Mouse (Mus musculus) T-helper 1 cell (primary cell): ENCODE data around the gene Galnt2.

Source experiments
- in situ Hi-C: fragments of 300-600 bp; cut with MboI, MseI; formaldehyde crosslinking; loops from one replicate; pipeline ENCODE4 v1.15.1; 2025; ENCODE audit warnings: high pct_unique_total_duplicates

Gene Galnt2

DNA sequence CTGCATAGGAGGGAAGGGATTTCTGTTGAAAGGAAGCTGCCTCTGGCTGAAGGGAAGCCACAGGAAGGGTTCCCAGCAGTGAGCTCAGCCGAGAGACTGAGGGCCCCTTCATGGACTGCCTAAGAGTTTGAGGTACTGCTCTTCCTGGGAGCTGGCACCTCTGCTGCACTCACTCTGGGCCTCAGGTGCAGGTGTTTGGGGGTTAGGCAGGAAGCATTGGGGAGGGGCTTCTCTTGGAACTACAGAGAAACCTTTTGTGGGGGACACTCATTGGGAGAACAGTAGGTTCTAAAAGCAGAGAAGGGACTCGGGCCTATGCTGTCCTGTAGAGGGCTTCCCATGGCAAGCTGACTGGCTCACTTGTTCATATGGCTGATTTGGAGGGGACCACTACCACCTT is 3.3 kb downstream of the Galnt2 start:
- in situ Hi-C loops, result no loop called here

DNA sequence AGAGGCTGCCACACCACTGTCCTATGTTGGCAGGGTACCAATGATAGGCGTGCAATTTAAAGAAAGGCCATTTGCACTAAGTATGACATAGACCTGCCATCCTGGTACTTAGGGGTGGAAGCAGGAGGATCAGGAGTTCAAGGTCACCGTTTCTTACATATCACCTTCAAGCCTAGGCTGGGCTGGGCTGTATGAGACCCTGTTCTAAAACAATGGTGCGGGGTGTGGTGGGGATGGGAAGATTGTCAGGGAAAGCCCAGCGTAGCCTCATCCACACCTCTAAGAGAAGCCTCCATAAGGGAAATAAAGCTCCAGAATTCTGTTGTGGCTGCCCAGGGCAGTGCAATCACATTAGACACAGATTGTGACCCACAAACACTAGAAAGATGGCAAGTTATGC is 4.3 kb downstream of the Galnt2 start:
- in situ Hi-C loops, result no loop called here

DNA sequence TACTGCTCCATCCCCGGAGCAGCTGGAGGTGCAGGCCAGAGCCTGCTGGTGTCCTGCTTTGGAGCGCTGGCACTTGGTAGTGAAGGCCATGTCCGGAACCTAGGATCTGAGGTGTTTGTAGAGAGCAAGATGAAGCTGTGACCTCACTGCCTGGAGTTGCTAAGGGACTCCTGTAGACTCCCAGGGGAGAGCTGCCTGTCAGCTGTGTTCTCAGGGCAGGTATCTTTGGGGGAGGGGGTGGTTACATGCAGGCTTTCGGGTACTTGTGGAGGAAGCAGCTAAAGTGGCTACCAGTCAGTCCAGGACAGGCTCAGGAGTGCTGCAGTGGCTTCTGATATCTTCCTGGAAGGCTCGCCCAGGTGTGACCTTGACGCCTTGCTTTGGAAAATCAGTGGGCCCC is 8.2 kb downstream of the Galnt2 start:
- in situ Hi-C loops, result no loop called here

DNA sequence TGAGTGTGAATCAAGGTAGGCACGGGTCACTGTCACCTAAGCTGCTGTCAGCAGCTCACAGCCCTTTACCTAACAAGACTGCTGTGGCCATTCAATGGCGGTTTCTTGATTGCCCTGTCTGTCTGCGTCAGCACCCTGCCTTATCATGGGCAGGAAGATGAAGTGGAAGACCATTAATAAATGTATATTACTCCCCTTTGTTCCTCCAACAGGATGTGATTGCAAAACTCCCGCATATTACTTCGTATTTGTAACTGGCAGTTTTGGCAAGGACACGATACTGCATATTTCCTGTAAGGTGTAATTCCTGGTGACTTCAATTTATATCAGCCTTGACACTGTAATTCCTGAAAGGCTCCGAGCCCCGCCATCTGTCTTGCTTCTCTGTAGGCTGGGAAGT is 9.7 kb downstream of the Galnt2 start:
- in situ Hi-C loops, result no loop called here

DNA sequence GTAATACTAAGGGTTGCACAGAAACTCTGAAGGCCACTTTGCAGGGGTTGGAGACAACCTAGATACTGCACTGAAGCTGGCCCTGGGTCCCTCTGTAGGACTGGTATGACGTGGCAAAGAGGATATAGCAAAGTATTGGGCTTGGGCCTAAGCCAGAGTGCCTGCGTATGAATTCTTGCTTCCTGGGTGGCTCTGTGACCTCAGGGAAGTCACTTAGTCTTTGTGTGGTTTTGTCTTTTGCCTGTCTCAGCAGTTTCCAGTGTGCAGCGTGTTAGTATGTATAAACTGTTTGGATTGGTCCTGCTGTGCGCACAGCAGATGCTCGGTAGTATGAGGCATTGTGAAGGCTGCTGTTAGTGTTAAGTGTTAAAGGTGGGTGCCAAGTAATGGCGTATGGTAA is 11.0 kb downstream of the Galnt2 start:
- in situ Hi-C loops, result no loop called here

DNA sequence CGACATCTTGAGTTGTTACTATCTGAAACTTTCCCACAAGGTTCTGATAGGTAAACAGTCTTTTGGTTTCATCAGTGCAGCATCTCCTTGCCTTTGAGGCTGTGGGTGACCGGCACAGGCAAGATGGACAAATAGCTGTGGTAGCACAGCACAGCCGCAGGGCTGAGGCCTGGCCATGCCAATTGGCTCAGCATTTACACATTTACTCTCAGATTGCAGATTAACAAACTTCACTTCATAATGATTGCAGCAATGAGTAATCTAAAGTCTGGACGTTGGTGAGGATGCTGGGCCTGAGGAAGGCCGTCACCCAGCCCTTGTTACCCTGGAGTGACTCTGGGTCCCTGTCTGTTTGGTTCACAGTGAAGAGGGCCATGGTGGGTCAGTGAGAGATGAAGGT is 11.7 kb downstream of the Galnt2 start:
- in situ Hi-C loops, result no loop called here

DNA sequence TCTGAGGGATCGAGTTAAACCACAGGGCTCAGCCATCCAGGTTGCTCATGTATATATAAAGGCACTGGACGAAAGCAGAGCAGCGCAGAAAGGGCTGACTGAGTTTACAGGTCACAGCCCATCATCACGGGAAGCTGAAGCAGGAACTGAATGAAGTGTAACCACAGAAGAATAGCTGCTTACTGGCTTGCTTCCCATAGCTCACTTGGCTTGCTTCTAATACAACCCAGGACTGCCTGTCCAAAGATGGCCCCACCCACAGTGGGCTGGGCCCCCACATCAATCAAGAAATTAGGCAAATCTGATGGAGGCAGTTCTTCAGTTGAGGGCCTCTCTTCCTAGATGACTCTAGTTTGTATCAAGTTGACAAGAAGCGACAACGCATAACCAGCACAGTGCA is 16.4 kb downstream of the Galnt2 start:
- in situ Hi-C loops, result no loop called here

DNA sequence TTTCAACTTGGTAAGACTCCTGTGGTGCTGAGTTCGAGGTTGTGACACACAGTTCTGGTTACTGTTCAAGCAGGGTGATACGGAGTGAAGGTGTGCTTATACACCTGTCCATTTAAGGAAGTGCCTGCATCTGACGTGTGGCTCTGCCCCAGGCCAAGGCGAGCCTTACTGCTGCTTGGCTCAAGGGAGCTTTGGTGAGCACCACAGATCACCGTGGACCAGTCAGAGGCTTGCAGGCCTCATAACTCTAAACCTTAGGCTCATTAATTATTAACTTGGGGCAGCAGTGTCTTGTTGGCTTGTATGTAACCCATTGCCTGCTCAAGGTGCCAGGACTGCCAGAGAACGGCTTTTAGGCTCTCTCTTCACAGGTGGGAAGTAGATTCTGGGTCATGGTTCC is 17.5 kb downstream of the Galnt2 start:
- in situ Hi-C loops, result no loop called here

DNA sequence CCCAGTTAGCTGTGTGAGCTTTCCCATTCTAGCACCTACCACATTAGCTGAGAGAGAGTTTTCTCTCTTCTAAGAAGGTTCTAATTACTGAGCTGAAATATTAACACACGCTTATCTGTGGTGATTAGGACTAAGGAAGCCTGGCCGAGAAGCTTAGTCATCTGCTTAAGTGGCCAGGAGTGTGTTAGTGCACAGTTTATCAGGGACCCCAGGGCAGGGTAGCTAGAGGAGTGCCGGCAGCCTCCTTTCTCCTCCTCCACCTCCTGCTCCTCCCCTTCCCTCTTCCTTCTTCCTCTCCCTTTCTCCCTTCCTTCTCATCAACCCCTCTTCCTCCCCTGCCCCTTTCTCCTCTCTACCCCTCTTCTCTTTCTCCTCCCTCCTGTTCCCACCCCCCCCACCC is 19.1 kb downstream of the Galnt2 start:
- in situ Hi-C loops, result no loop called here

DNA sequence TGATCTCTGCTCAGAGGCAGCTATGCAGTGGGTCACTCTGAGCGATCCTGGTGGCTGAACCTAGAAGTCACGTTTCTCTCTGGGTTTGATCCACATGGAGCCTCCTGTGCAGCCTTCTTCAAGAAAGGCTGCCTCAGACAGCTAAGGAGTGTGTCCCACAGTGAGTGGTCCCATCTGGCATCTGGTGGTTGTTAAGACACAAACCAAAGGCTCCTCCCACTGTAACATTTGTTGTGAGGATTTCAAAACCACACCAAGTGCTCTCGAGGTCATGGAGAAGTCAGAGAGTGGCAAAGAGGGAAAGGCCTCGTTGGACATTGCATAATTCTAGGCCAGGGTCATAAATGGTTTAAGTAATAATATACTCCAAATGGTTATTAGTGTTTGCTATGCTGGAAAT is 19.6 kb downstream of the Galnt2 start:
- in situ Hi-C loops, result no loop called here

DNA sequence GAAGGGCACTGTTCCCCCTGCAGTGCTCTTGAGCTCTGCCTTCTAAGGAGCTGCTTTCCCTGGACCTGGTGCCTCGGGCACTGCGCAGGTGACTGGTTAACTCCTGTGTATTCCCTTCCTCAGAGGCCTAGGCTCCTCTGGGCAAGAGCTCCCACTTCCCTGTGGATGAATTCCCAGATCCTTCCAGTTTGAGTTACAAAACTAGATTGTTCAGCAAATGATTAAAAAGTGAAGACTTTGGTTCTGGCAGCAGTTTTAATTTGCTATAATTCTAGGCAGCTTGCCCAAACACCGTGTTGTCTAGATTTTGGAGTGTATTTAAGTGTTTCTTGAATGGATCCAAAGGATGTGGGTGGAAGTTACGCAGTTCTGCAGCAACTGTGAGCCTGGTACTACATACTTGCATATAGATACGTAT is 21.4 kb downstream of the Galnt2 start:
- in situ Hi-C loops, result no loop called here

DNA sequence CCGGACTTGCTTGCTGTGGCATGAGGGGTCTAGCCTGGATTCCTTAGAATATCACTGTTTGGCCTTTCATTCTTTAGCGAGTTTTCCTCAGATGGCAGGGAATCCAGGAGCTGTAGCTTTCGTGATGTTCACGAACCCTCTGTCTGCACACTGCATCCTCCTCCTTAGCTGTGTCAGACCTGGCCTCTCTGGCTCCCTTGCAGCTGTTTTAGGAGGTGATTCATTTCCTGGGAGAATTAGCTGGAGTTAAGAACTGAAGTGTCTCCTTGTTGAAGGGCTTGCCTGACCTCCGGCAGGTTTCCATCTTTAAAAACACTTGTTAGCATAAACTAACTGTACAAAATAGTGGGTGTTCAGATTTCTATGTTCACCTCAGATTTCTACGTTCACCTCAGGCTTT is 22.7 kb downstream of the Galnt2 start:
- in situ Hi-C loops, result no loop called here

GRCm38 (mm10) chr8:124256841-124257240 is 25.6 kb downstream of the Galnt2 start:
- in situ Hi-C loops, result no loop called here

- in situ Hi-C loops, result no loop called here
Measured at GRCm38 (mm10) chr8:124257363-124257762, 26.2 kb downstream of the Galnt2 start.

- in situ Hi-C loops, result no loop called here
Measured at GRCm38 (mm10) chr8:124259146-124259545, 28.0 kb downstream of the Galnt2 start.

- in situ Hi-C loops, result no loop called here
Measured at GRCm38 (mm10) chr8:124259925-124260324, 28.7 kb downstream of the Galnt2 start.

GRCm38 (mm10) chr8:124260371-124260770 is 29.2 kb downstream of the Galnt2 start:
- in situ Hi-C loops, result no loop called here

DNA sequence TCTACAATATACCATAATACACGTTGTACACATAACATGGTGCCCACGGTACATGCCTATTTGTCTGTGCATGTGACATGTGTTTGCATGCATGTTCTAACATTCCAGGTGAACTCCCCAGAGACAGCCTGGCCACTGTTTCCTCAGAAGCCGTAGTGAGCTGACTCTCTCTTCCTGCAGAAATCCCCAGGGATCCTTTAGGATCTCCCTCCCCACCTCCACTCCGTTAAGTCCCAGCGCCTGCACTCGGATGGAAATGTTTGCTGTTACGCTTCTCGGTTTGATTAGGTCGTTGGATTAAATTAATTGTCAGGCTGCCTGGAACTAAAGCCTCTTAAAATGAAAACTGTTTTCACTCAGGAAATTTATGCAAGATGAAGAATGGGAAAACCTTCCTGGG is 31.9 kb downstream of the Galnt2 start:
- in situ Hi-C loops, result no loop called here

DNA sequence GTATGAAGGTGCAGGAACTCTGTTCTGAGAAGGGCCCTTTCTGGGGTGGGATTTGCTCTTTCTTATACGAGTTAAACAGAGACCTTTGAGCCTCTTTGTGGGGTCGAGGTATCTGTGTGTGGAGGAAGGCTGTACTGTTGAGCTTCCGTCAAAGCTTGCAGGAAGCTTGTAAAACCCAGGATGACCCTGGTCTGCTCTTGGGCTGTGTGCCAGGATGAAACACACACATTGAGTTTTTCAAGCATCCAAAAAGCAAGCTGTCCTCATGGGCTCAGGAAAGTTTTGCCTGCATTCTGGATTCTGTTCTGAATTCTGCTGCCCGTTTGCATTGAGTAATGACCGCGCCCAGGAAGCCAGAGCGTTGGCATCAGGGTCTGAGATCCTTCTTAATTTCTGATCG is 32.8 kb downstream of the Galnt2 start:
- in situ Hi-C loops, result no loop called here

DNA sequence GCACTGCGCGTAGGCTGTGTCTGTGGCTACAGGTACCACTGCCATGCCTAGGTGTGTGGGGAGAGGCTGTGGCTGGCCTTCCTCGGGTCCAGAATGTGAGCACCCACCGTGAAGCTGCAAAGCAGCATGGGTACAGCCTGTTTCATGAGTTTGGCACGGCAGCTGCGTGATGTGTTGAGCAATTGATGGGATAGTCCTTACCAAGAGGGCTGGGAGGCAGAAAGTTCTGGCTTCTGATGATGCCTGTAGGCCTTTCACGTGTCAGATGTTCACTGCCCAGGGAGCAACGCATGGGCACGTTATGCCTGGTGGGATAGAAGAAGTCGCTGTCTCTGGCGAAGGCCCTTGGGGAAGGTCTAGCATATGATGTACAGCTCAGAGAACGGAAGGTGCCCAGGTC is 33.5 kb downstream of the Galnt2 start:
- in situ Hi-C loops, result no loop called here

GRCm38 (mm10) chr8:124265130-124265529 is 33.9 kb downstream of the Galnt2 start:
- in situ Hi-C loops, result no loop called here

- in situ Hi-C loops, result no loop called here
Measured at GRCm38 (mm10) chr8:124265798-124266197, 34.6 kb downstream of the Galnt2 start.

GRCm38 (mm10) chr8:124267206-124267605 is 36.0 kb downstream of the Galnt2 start:
- in situ Hi-C loops, result no loop called here

GRCm38 (mm10) chr8:124270504-124270903 is 39.3 kb downstream of the Galnt2 start:
- in situ Hi-C loops, result no loop called here

DNA sequence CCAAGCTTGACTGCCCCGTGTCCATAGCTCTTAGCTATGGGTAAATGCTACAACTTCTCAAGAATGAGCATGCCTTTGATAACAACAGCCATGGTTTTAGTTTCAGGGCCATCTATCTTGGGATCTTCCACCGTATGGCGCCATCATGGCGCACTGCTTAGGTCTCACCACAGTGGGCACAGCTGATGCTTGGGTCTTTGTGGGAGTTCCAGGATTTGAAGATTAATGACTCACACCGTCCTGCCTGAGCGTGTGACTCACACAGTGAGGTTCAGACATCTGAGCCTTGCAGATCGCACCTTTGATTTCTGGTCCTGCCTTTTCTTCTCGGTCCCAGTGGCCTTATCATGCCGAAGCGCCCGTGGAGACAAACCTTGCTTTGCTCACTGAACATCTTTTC is 39.7 kb downstream of the Galnt2 start:
- in situ Hi-C loops, result no loop called here
